Mouse (Mus musculus) midbrain, embryonic 16.5 days (tissue): ENCODE measurements at regions not wholly inside any gene's neighbourhood (a gene's known extent, or its start where the extent isn't known, plus 50 kb on each side); places are given as distances from the start of the nearest gene placed in this dataset.

Experiments used
- ATAC-seq: fragments of 200-750 bp; cut with Nextera tagmentation; 2 replicates; pipeline ENCODE4 v1.8.0; 2017; ENCODE audit warnings: moderate TSS enrichment
- H3K27ac ChIP-seq: fragments of 300-500 bp; sonication (generic); 2 replicates; pipeline ENCODE4 v1.5.1; 2014; ENCODE audit warnings: mild to moderate bottlenecking, low read length, mixed read lengths
- H3K27me3 ChIP-seq: fragments of 300-500 bp; sonication (generic); 2 replicates; pipeline ENCODE4 v1.6.1; 2014; ENCODE audit warnings: low read depth, low read length, mixed read lengths; ENCODE audit not compliant: control insufficient read depth, insufficient read depth
- H3K36me3 ChIP-seq: fragments of 300-500 bp; sonication (generic); 2 replicates; pipeline ENCODE4 v1.6.1; 2014; ENCODE audit warnings: mild to moderate bottlenecking, low read length, moderate library complexity, mixed read lengths; ENCODE audit not compliant: control insufficient read depth, insufficient read depth
- H3K4me1 ChIP-seq: fragments of 300-500 bp; sonication (generic); 2 replicates; pipeline ENCODE4 v1.6.1; 2014; ENCODE audit warnings: mild to moderate bottlenecking, low read length, mixed read lengths; ENCODE audit not compliant: control insufficient read depth, insufficient read depth
- H3K4me2 ChIP-seq: fragments of 300-500 bp; sonication (generic); 2 replicates; pipeline ENCODE4 v1.6.1; 2014; ENCODE audit warnings: mild to moderate bottlenecking, low read length, mixed read lengths
- H3K4me3 ChIP-seq: fragments of 300-500 bp; sonication (generic); 2 replicates; pipeline ENCODE4 v1.5.1; 2014; ENCODE audit warnings: low read depth, mild to moderate bottlenecking, low read length, moderate library complexity, mixed read lengths
- H3K9ac ChIP-seq: fragments of 300-500 bp; sonication (generic); 2 replicates; pipeline ENCODE4 v1.6.1; 2014; ENCODE audit warnings: low read depth, low read length, mixed read lengths
- H3K9me3 ChIP-seq: fragments of 300-500 bp; sonication (generic); replicated peaks from 2 replicates; pipeline ENCODE4 v1.6.1; 2014; ENCODE audit warnings: mild to moderate bottlenecking, low read length, mixed read lengths; ENCODE audit not compliant: control insufficient read depth, poor library complexity, severe bottlenecking
- WGBS: fragments of 180-500 bp; shearing (Covaris S2); extraction: QIAGEN DNeasy Blood & Tissue Kit; methylation state at CpG from one replicate; pipeline ENCODE4 v1.1.7; 2014; 5-methylcytosine and 5-hydroxymethylcytosine counted together

GRCm38 (mm10) chr12:12622712-12623292 lies 318.9 kb downstream of the Mycn start:
- ATAC-seq, result peak; percentile 79
- Histone ChIP-seq H3K27me3 (no peaks in the 10 kb centered on the region), H3K36me3 (no peaks in the 10 kb centered on the region), H3K4me2 (no peak overlapping the region), H3K9me3 (no peaks in the 10 kb centered on the region), H3K4me1 (peaks cover 5% of the 10 kb centered on the region; the same call in 1 of the 2 replicates), H3K9ac (no peak overlapping the region), H3K4me3 (no peak overlapping the region), H3K27ac (no peak overlapping the region)
- 15% methylated on average over 5 of the region's 5 CpGs for WGBS

- no peak overlapping the region for H3K4me2 ChIP-seq
- H3K4me1 ChIP-seq, result peaks cover 5% of the 10 kb centered on the region; the same call in 1 of the 2 replicates
- H3K9ac ChIP-seq, result no peak overlapping the region
- H3K36me3 ChIP-seq, result no peaks in the 10 kb centered on the region
- WGBS, result 92% methylated on average over 9 of the region's 9 CpGs
- H3K9me3 ChIP-seq, result no peaks in the 10 kb centered on the region
- H3K27me3 ChIP-seq, result no peaks in the 10 kb centered on the region
- no peak overlapping the region for H3K4me3 ChIP-seq
- H3K27ac ChIP-seq, result no peak overlapping the region
- no peak for ATAC-seq
Observed at GRCm38 (mm10) chr12:12621506-12621905, 320.2 kb downstream of the Mycn start.

- H3K9me3 ChIP-seq, result no peaks in the 10 kb centered on the region
- H3K4me3 ChIP-seq, result no peak overlapping the region
- 70% methylated on average over 5 of the region's 5 CpGs for WGBS
- peaks cover 5% of the 10 kb centered on the region; the same call in 1 of the 2 replicates for H3K4me1 ChIP-seq
- H3K4me2 ChIP-seq, result no peak overlapping the region
- H3K27me3 ChIP-seq, result no peaks in the 10 kb centered on the region
- no peaks in the 10 kb centered on the region for H3K36me3 ChIP-seq
- H3K9ac ChIP-seq, result no peak overlapping the region
- ATAC-seq, result no peak
- H3K27ac ChIP-seq, result no peak overlapping the region
Observed at GRCm38 (mm10) chr12:12620316-12620715, 321.4 kb downstream of the Mycn start.

GRCm38 (mm10) chr12:12619431-12619830 lies 322.3 kb downstream of the Mycn start:
- no peak overlapping the region for H3K27ac ChIP-seq
- peaks cover 5% of the 10 kb centered on the region; the same call in 1 of the 2 replicates for H3K4me1 ChIP-seq
- no peak overlapping the region for H3K4me2 ChIP-seq
- no peaks in the 10 kb centered on the region for H3K9me3 ChIP-seq
- no peak overlapping the region for H3K4me3 ChIP-seq
- H3K9ac ChIP-seq, result no peak overlapping the region
- 72% methylated on average over 5 of the region's 5 CpGs for WGBS
- H3K27me3 ChIP-seq, result no peaks in the 10 kb centered on the region
- H3K36me3 ChIP-seq, result no peaks in the 10 kb centered on the region
- no peak for ATAC-seq

GRCm38 (mm10) chr12:12612520-12612919 lies 329.2 kb downstream of the Mycn start:
- H3K27ac ChIP-seq, result no peak overlapping the region
- no peaks in the 10 kb centered on the region for H3K9me3 ChIP-seq
- ATAC-seq, result no peak
- 0 out of 2 replicates have a peak, but pooled peaks cover 4% of the 10 kb centered on the region for H3K4me1 ChIP-seq
- H3K4me3 ChIP-seq, result no peak overlapping the region
- WGBS, result 94% methylated on average over 3 of the region's 3 CpGs
- no peaks in the 10 kb centered on the region for H3K27me3 ChIP-seq
- H3K36me3 ChIP-seq, result no peaks in the 10 kb centered on the region
- H3K9ac ChIP-seq, result no peak overlapping the region
- H3K4me2 ChIP-seq, result no peak overlapping the region

- 56% methylated on average over 4 of the region's 4 CpGs for WGBS
- Histone ChIP-seq H3K36me3 (no peaks in the 10 kb centered on the region), H3K4me2 (no peak overlapping the region), H3K9ac (no peak overlapping the region), H3K27me3 (no peaks in the 10 kb centered on the region), H3K4me1 (0 out of 2 replicates have a peak, but pooled peaks cover 4% of the 10 kb centered on the region), H3K27ac (no peak overlapping the region), H3K9me3 (no peaks in the 10 kb centered on the region), H3K4me3 (no peak overlapping the region)
- ATAC-seq, result no peak
Observed at GRCm38 (mm10) chr12:12610861-12611260, 330.9 kb downstream of the Mycn start.

GRCm38 (mm10) chr12:12607995-12608394 lies 333.7 kb downstream of the Mycn start:
- 65% methylated on average over 4 of the region's 4 CpGs for WGBS
- H3K27me3 ChIP-seq, result no peaks in the 10 kb centered on the region
- no peaks in the 10 kb centered on the region for H3K9me3 ChIP-seq
- H3K4me2 ChIP-seq, result no peak overlapping the region
- H3K27ac ChIP-seq, result peak overlapping the region; percentile 24; the same call in 1 of the 2 replicates
- ATAC-seq, result peak; percentile 62; the same call in 1 of the 2 replicates
- no peaks in the 10 kb centered on the region for H3K36me3 ChIP-seq
- no peak overlapping the region for H3K4me3 ChIP-seq
- 0 out of 2 replicates have a peak, but pooled peaks cover 4% of the 10 kb centered on the region for H3K4me1 ChIP-seq
- H3K9ac ChIP-seq, result no peak overlapping the region

- H3K9ac ChIP-seq, result no peak overlapping the region
- H3K9me3 ChIP-seq, result no peaks in the 10 kb centered on the region
- H3K4me1 ChIP-seq, result 0 out of 2 replicates have a peak, but pooled peaks cover 4% of the 10 kb centered on the region
- ATAC-seq, result no peak
- no peaks in the 10 kb centered on the region for H3K36me3 ChIP-seq
- H3K4me2 ChIP-seq, result no peak overlapping the region
- H3K4me3 ChIP-seq, result no peak overlapping the region
- 95% methylated on average over 6 of the region's 6 CpGs for WGBS
- H3K27me3 ChIP-seq, result no peaks in the 10 kb centered on the region
- H3K27ac ChIP-seq, result no peak overlapping the region
Observed at GRCm38 (mm10) chr12:12606911-12607310, 334.8 kb downstream of the Mycn start.

- H3K9me3 ChIP-seq, result no peaks in the 10 kb centered on the region
- no peaks in the 10 kb centered on the region for H3K27me3 ChIP-seq
- 0 out of 2 replicates have a peak, but pooled peaks cover 4% of the 10 kb centered on the region for H3K4me1 ChIP-seq
- 93% methylated on average over 3 of the region's 3 CpGs for WGBS
- H3K27ac ChIP-seq, result no peak overlapping the region
- no peak overlapping the region for H3K4me2 ChIP-seq
- no peak overlapping the region for H3K4me3 ChIP-seq
- no peak for ATAC-seq
- H3K36me3 ChIP-seq, result no peaks in the 10 kb centered on the region
- H3K9ac ChIP-seq, result no peak overlapping the region
Observed at GRCm38 (mm10) chr12:12605495-12605894, 336.2 kb downstream of the Mycn start.
